Mouse (Mus musculus) neutrophil, adult 5-6 weeks (primary cell): ENCODE measurements at regions not wholly inside any gene's neighbourhood (a gene's known extent, or its start where the extent isn't known, plus 50 kb on each side); places are given as distances from the start of the nearest gene placed in this dataset.

ENCODE experiments used
- ATAC-seq: fragments of 151-379, 151-347 bp; 2 replicates; pipeline ENCODE4 v1.8.0; 2017; ENCODE audit warnings: mild to moderate bottlenecking, moderate TSS enrichment; ENCODE audit not compliant: insufficient number of reproducible peaks, poor library complexity, low FRiP score, severe bottlenecking; ENCODE audit errors: extremely low read depth

GRCm38 (mm10) chr2:75563253-75563913, 95.7 kb upstream of the Hnrnpa3 start:
- ATAC-seq = no peak

DNA sequence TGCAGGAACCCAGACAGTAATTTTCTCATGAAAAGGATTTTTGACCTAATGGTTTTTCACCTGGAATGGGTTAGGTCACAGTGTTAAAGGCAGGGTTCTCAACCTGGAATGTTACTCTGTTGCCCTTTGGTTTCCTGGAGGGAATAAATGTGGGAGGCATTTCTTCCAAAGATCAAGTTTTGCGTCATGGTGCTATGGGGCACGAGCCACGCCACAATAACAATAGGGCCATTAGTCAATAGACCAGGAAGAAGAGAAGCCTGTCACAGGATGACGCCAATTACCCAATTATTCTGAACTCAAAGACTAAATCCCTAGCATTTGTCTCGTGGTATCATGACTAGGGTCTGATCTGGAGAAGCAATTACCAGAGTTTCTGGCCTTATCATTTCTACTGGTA, 94.3 kb upstream of the Hnrnpa3 start:
- ATAC-seq = no peak

DNA sequence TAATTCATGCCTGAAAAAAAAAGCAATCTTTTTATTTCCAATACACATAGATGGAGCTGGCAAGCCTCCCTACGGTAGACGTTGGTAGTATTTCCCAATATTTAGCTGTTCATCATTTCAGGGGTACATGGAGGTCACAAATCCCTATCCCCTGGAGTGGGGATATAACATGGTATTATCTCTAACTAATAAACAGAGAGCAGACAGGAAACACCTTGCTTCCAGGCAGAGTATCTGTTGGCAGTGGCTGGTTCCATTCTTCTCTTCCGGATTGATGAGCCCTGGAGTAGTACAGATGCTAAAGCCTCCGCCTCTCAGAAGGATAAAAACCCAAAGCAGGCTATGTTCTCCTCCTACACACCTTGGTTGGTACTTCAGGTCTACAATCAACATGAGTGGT, 91.9 kb upstream of the Hnrnpa3 start:
- ATAC-seq = no peak

- ATAC-seq = no peak
Measured at GRCm38 (mm10) chr2:75569756-75570155, 89.3 kb upstream of the Hnrnpa3 start.

DNA sequence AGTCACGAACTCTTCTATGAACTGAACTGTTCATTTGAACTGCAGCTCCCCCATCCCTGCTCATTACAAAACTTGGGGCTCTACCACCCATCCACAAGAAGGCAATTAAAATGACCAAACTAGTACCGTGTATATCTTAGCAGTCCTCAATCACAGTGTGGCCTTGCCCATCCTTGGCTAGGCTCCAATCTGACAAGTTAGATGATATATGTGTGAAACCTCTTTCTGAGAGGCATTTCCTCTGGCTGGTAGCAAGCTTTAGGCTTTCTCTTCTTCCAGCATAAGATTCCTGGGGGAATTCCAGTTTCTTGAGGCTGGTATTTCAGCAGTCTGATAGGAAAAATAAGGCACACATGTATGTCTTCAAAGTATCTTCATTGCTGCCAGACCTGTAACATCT, 88.8 kb upstream of the Hnrnpa3 start:
- no peak for ATAC-seq

GRCm38 (mm10) chr2:75584975-75585374, 74.1 kb upstream of the Hnrnpa3 start:
- peak; percentile 83 for ATAC-seq

DNA sequence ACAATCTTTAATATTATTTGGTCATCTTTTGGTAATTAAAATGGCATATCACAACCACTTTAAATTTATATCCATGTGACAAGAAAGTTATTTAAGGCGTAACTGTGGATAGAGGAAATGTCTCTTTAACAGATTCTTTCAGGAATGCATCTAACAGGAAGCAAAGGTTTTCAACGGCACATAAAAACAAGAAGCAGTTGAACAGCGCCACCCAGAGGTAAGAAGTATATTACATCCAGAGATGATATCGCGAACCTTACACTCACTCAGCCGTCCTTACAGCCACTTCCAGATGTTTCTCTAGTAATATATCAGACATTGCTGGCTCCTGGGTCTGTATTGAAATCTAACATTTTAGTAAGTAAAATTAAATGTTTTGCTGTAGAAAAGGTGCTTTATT, 70.5 kb upstream of the Hnrnpa3 start:
- peak; percentile 55 for ATAC-seq

- no peak for ATAC-seq
Measured at GRCm38 (mm10) chr2:75589452-75589851, 69.6 kb upstream of the Hnrnpa3 start.

- peak; percentile 83 for ATAC-seq
Measured at GRCm38 (mm10) chr2:75590175-75590574, 68.9 kb upstream of the Hnrnpa3 start.

DNA sequence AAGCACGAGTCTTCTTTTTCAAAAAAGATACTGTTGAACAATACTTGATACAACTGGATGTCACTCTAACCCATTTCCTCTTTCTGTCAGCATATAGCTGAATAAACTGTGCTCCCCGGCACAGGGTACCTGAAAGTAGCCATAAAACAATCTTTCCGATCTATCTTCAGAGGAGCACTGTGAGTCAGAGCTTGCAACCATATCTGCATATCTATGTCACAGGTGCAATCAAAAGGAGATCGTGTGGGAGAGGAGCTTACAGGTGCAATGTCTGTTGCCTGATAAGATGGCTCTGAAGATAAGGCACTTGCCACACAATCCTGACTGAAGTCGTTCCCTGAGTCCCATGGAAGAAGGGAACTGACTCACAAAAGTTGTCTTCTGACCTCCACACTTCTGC, 58.5 kb upstream of the Hnrnpa3 start:
- ATAC-seq = no peak

DNA sequence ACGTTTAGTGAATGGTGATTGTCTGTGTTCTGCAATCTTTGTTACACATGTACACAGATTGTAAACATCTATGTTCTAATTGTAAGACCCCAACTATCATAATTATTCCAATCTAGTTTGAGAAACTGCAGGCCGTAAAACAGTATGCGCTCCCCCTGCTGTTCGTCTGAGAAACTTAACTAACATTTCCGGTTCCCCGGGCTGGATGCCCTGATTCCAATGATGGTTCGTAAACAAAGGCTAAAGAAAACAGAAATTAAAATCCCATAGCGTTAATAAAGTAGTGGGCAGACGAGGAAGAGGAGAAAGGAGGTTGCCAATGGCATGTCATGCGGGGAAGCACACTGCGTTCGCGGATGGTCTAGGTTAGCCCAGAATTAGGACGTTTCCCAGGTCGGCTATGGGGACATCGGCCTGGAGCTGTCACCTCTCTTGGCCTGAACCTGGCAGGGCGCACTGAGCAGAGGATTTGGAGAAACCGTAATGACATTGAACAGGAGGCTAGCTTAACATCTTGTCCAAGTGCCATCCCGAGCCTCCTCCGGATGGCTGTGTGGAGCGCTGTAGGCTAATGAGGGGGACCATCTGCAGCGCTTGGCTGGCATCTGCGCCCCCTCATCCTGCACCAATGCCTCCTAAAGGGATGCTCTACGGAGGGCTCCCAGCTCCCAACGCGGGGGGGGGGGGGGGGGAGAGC, 55.7 kb upstream of the Hnrnpa3 start:
- 0 out of 2 replicates have a peak, but pooled peaks have one; percentile 25 for ATAC-seq

DNA sequence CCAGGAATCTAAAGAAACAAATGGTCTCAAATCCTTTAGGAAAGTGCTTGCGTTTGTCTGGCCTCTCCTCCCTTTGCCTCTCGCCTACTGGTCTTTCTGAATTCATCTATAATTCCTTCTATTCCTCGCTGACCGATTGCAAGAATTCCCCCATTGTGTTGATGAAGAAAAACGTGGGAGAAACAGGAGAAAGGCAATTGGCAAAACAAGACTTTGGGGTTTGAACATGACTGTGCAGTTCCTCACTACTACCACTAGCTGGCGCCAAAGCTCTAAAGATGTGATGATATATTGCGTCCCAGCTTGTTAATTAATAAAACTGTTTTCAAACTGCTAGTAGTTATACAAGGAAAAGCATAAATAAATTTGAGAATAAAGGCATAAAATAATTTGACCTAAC, 53.4 kb upstream of the Hnrnpa3 start:
- ATAC-seq = peak; percentile 58; the same call in 1 of the 2 replicates

GRCm38 (mm10) chr2:75607010-75607915, 51.8 kb upstream of the Hnrnpa3 start:
- ATAC-seq = no peak

GRCm38 (mm10) chr2:75607958-75608357, 51.1 kb upstream of the Hnrnpa3 start:
- no peak for ATAC-seq

DNA sequence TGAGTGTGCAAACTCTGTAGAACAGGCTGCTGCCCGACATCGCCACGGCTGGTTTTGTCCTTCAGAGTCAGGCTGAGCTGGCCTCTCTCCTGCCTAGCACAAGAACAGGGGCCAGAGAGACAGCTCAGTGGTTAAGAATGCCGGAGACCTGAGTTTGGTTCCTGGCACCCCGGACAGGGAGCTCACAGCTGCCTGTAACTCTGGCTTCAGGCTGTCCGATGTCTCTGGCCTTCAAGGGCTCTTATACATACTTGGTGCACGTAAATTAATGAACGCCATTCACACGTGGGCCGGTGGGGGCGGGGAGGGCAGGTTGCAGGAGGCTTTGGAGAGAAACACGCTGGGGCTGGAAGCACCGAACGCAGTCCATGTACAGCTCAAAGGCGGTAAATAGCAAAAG, 50.6 kb upstream of the Hnrnpa3 start:
- ATAC-seq = no peak

GRCm38 (mm10) chr2:75609150-75609946, 49.7 kb upstream of the Hnrnpa3 start:
- no peak for ATAC-seq
